Mouse (Mus musculus): ENCODE data around the gene 5031410I06Rik. TPM values are rescaled to one million over a fixed set of nuclear protein-coding genes. Genes with fewer than 3 reads are reported as not detected.
"Not testable (repeated sequence)": the region's sequence is repeated elsewhere in the genome, so short reads cannot be mapped to it uniquely, and the experiment has no call there.

The 5031410I06Rik gene
- total RNA-seq (2017) = not detected in 2 replicates

GRCm38 (mm10) chr5:26105262-26105661, at the start of gene 5031410I06Rik:
Gene 5031410I06Rik, minus strand, starts transcription at chr5:26105362.
- ATAC-seq (replicated peaks in 1 of 2; ENCODE audit: insufficient read depth in 1 of 2, low FRiP score in 2 of 2, low TSS enrichment in 1 of 2, low read depth in 1 of 2, poor library complexity in 2 of 2, severe bottlenecking in 2 of 2) = not testable (repeated sequence)

GRCm38 (mm10) chr5:26142891-26143290, 37.7 kb upstream of the 5031410I06Rik start:
- ATAC-seq (replicated peaks in 1 of 2; ENCODE audit: insufficient read depth in 1 of 2, low FRiP score in 2 of 2, low TSS enrichment in 1 of 2, low read depth in 1 of 2, poor library complexity in 2 of 2, severe bottlenecking in 2 of 2) = no peak

GRCm38 (mm10) chr5:26121321-26121720, 16.2 kb upstream of the 5031410I06Rik start, which contains the start of gene Gm10220:
Gene Gm10220, minus strand, starts transcription at chr5:26121421.
- not testable (repeated sequence) for ATAC-seq (replicated peaks in 1 of 2; ENCODE audit: insufficient read depth in 1 of 2, low FRiP score in 2 of 2, low TSS enrichment in 1 of 2, low read depth in 1 of 2, poor library complexity in 2 of 2, severe bottlenecking in 2 of 2)

GRCm38 (mm10) chr5:26089191-26089590, 16.0 kb downstream of the 5031410I06Rik start, which contains the start of gene Gm10471:
Gene Gm10471, minus strand, starts transcription at chr5:26089291.
- ATAC-seq (replicated peaks in 1 of 2; ENCODE audit: insufficient read depth in 1 of 2, low FRiP score in 2 of 2, low TSS enrichment in 1 of 2, low read depth in 1 of 2, poor library complexity in 2 of 2, severe bottlenecking in 2 of 2) = not testable (repeated sequence)

GRCm38 (mm10) chr5:26079023-26079422, 26.1 kb downstream of the 5031410I06Rik start:
- not testable (repeated sequence) for ATAC-seq (replicated peaks in 1 of 2; ENCODE audit: insufficient read depth in 1 of 2, low FRiP score in 2 of 2, low TSS enrichment in 1 of 2, low read depth in 1 of 2, poor library complexity in 2 of 2, severe bottlenecking in 2 of 2)

- no peak for ATAC-seq (replicated peaks in 1 of 2; ENCODE audit: insufficient read depth in 1 of 2, low FRiP score in 2 of 2, low TSS enrichment in 1 of 2, low read depth in 1 of 2, poor library complexity in 2 of 2, severe bottlenecking in 2 of 2)
Observed at GRCm38 (mm10) chr5:26070716-26071115, 34.4 kb downstream of the 5031410I06Rik start.

GRCm38 (mm10) chr5:26058481-26058880, 46.7 kb downstream of the 5031410I06Rik start, which contains the start of gene Gm7347:
Gene Gm7347, minus strand, starts transcription at chr5:26058581.
- not testable (repeated sequence) for ATAC-seq (replicated peaks in 1 of 2; ENCODE audit: insufficient read depth in 1 of 2, low FRiP score in 2 of 2, low TSS enrichment in 1 of 2, low read depth in 1 of 2, poor library complexity in 2 of 2, severe bottlenecking in 2 of 2)

Other genes with a start within 250 kb of the 5031410I06Rik start
- gene Gm21663, start 163.0 kb downstream of the 5031410I06Rik start, total RNA-seq (2017) = not detected in 2 replicates
- gene Gm21671, start 150.9 kb downstream of the 5031410I06Rik start, total RNA-seq (2017) = not detected in 2 replicates
- not detected in 2 replicates for gene Gm21680, start 132.7 kb downstream of the 5031410I06Rik start, total RNA-seq (2017)
- not detected in 2 replicates for gene Gm21698, start 116.7 kb downstream of the 5031410I06Rik start, total RNA-seq (2017)
- not detected in 2 replicates for gene Gm1979, start 100.6 kb downstream of the 5031410I06Rik start, total RNA-seq (2017)
- not detected in 2 replicates for gene Gm5862, start 82.4 kb downstream of the 5031410I06Rik start, total RNA-seq (2017)
- not detected in 2 replicates for gene Speer4a, start 65.8 kb downstream of the 5031410I06Rik start, total RNA-seq (2017)
- not detected in 2 replicates for gene Gm7347, start 46.8 kb downstream of the 5031410I06Rik start, total RNA-seq (2017)
- not detected in 2 replicates for gene Gm10471, start 16.1 kb downstream of the 5031410I06Rik start, total RNA-seq (2017)
- not detected in 2 replicates for gene Gm10220, start 16.1 kb upstream of the 5031410I06Rik start, total RNA-seq (2017)
- not detected in 2 replicates for gene Gm7361, start 152.3 kb upstream of the 5031410I06Rik start, total RNA-seq (2017)

Data from hematopoietic stem cell, adult 5-6 weeks (primary cell).